Mouse (Mus musculus): ENCODE measurements around the gene Gm45716. TPM values are rescaled to one million over a fixed set of nuclear protein-coding genes. Genes with fewer than 3 reads are reported as not detected.

The Gm45716 gene
- polyA plus RNA-seq (2012; ENCODE audit: insufficient read depth, low replicate concordance): 6.5 and 7.6 TPM in 2 replicates

DNA sequence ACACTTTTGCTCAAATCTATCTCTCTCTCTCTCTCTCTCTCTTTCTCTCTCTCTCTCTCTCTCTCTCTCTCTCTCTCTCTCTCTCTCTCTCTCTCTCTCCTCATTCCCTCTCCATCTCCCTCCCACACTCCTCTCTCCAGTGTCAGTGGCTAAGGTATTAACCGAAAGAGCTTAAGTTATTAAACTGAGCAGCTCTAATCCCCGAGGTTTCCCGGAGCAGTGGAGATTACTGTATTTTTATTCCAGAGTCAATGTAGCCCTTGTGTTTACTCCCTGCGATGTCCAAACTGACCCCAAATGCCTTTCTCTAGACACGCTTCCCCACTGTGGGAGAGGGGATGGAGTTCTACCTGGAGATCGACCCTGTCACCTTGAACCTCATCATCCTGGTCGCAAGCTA is at the start of gene Gm45716:
TSS of gene Gm45716 (plus strand) at position 243 of the 400 bp plus-strand sequence.
- H3K36me3 ChIP-seq (replicated peaks; ENCODE audit: low read length): no peaks in the 10 kb centered on the region
- no peak within 1 kb of the TSS for H3K4me3 ChIP-seq (replicated peaks)
- no peaks in the 10 kb centered on the region for H3K27me3 ChIP-seq (replicated peaks)
- TF ChIP-seq GATA1 (IDR thresholded peaks at IDR 0.05; ENCODE audit: borderline replicate concordance, low read length): no peak
- TF ChIP-seq FLI1 (IDR thresholded peaks at IDR 0.05; ENCODE audit: low read length): no peak
- H3K4me1 ChIP-seq: peaks cover 11% of the 10 kb centered on the region; the same call in 1 of the 2 replicates
- H3K9me3 ChIP-seq: peaks cover 12% of the 10 kb centered on the region; the same call in 1 of the 2 replicates

DNA sequence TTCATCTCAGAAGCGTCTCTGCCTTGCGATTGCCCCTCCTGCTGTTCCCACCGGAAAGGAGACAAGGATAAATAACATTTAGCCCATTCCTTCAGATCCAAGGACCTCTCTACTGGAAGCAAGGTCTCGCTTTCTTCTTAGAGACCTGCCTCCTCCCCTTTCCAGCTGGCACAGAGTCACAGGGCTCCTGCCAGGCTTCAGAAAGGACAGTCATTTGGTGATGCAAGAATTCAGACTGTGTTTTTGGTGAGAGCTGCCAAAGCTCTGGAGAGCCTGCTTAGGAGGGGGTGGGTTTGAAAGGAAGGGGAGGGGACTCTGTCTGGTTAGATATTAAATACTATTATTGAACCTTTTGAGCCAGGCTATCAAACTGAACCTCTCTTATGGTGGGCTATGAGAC is 45.1 kb upstream of the Gm45716 start:
- Histone ChIP-seq H3K27me3 (replicated peaks) (peaks cover 3% of the 10 kb centered on the region), H3K36me3 (replicated peaks; ENCODE audit: low read length) (no peaks in the 10 kb centered on the region), H3K4me3 (replicated peaks) (no peak overlapping the region), H3K9me3 (no peaks in the 10 kb centered on the region), H3K4me1 (no peaks in the 10 kb centered on the region)
- TF ChIP-seq FLI1 (IDR thresholded peaks at IDR 0.05; ENCODE audit: low read length): no peak

DNA sequence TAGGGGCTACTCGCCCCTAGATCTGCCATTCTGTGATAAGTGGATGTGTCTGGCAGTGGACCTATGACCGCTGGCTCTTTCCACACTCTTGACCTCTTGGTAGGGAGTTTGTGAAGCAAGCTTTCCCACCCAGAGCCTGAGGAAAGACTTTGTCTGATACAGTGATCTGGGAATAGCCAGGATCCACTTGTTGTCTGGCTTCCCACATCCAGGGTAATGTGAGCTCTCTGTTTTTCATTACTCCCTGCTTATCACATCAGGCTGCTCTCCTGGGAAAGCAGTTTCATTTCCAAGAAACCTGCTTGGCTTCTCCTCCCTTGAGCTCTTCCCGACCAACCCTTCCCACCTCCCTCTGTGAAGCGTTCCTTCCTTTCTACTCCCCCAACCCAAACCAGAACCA is 44.5 kb upstream of the Gm45716 start:
- Histone ChIP-seq H3K9me3 (no peaks in the 10 kb centered on the region), H3K36me3 (replicated peaks; ENCODE audit: low read length) (no peaks in the 10 kb centered on the region), H3K4me3 (replicated peaks) (no peak overlapping the region), H3K4me1 (no peaks in the 10 kb centered on the region), H3K27me3 (replicated peaks) (peaks cover 3% of the 10 kb centered on the region)
- TF ChIP-seq FLI1 (IDR thresholded peaks at IDR 0.05; ENCODE audit: low read length) (no peak), GATA1 (IDR thresholded peaks at IDR 0.05; ENCODE audit: borderline replicate concordance, low read length) (no peak)

DNA sequence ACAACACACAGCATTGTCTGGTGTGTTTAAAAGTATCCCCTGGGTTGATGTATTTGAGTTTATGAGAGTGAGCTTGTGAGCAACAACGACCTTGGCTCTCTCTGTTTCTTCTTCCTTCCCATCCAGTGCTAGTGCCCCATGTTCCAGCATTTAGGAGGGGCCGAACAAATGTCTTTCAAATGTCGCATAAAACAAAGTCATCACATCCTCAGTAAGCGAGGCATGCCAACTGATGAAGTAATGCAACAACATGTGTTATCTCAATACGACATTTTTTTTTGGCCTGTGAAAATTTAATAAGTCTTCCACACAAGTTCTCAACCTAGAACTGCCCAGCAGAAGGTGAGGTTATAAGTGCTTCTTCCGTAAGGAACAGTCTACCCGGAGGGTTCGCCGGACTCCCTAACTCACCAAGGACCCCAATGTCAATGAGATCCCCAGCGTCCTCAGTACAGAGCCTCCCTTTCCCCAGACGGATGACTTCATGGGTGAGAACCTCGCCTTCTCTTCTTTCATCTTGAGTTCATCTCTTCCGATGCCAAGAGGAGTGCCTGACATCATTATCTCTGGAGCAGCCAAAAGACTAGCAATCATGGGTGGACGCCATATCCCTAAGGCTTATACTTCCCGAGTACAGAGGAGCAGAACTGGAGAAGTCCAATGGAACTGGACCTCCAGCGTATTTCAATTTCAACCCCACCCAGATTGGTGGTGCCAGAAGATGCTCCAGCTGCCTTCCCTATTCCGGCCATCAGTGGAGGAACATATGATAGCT is 41.2 kb upstream of the Gm45716 start:
- TF ChIP-seq GATA1 (IDR thresholded peaks at IDR 0.05; ENCODE audit: borderline replicate concordance, low read length): no peak
- TF ChIP-seq FLI1 (IDR thresholded peaks at IDR 0.05; ENCODE audit: low read length): no peak
- H3K36me3 ChIP-seq (replicated peaks; ENCODE audit: low read length): no peaks in the 10 kb centered on the region

DNA sequence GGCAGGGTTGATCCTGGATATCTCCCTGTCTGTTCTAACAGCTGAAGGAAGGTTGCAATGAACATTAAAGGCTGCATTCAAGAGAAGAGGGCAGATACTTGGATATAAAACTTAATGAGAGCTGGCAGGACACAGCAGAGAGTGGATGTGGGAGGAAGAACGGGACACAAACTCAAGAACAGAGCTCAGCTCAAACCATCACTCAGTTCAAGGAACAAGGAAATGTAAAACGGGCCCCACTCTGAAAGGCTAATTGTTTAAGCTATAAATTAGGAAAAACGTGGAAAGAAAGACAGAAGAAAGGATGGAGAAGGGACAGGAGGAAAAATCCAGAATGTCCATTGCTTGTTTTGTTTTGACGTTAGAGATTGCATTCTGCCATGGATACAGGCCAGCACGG is 32.4 kb upstream of the Gm45716 start:
- Histone ChIP-seq H3K9me3 (no peaks in the 10 kb centered on the region), H3K4me3 (replicated peaks) (no peak overlapping the region), H3K4me1 (no peaks in the 10 kb centered on the region), H3K36me3 (replicated peaks; ENCODE audit: low read length) (no peaks in the 10 kb centered on the region), H3K27me3 (replicated peaks) (no peaks in the 10 kb centered on the region)
- TF ChIP-seq GATA1 (IDR thresholded peaks at IDR 0.05; ENCODE audit: borderline replicate concordance, low read length) (no peak), FLI1 (IDR thresholded peaks at IDR 0.05; ENCODE audit: low read length) (no peak)

More for the DNA sequence above, 41.2 kb upstream of the Gm45716 start:
- Histone ChIP-seq H3K4me3 (replicated peaks) (no peak overlapping the region), H3K4me1 (no peaks in the 10 kb centered on the region), H3K27me3 (replicated peaks) (peaks cover 3% of the 10 kb centered on the region), H3K9me3 (no peaks in the 10 kb centered on the region)

DNA sequence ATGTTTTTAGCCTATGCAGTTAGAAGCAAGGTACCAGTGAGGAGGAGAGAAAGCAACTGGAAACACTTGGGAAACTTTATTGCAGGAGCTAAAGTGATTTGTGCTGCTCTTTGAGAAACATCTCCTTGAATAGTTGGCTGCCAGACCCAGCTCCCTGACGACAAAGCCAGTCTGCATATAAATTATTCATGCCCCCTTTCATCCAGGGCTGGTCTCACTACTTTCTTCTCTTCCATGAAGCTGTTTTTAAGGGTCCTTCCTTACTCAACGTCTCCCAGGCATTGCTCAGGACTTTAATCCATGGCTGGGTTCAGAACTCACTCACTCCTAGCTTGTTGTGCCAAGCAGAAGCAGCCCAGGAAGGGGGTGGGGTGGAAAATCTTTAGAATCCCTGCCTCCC is 32.0 kb upstream of the Gm45716 start:
- no peak overlapping the region for H3K4me3 ChIP-seq (replicated peaks)
- H3K27me3 ChIP-seq (replicated peaks): no peaks in the 10 kb centered on the region
- H3K36me3 ChIP-seq (replicated peaks; ENCODE audit: low read length): no peaks in the 10 kb centered on the region
- no peaks in the 10 kb centered on the region for H3K4me1 ChIP-seq
- no peaks in the 10 kb centered on the region for H3K9me3 ChIP-seq
- TF ChIP-seq FLI1 (IDR thresholded peaks at IDR 0.05; ENCODE audit: low read length) (no peak), GATA1 (IDR thresholded peaks at IDR 0.05; ENCODE audit: borderline replicate concordance, low read length) (no peak)

DNA sequence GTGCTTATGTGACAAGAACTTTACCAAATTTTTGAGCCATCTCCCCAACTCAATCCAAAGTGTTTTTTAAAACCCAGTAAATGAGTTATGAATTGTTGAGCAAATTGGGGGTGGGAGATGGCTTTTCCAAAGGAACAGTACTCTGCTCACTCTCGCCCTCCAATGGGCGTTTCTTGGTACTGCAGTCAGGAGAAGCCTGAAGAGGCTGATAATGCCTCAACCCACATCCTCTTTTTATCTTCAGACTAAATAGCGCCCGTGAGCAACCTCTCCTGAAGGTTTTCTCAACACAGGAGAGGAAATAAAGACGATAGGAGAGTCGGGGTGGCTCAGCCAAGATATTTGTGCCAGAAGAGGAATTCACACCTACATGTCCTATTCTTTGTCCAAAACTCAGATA is 19.7 kb upstream of the Gm45716 start:
- Histone ChIP-seq H3K27me3 (replicated peaks) (peaks cover 10% of the 10 kb centered on the region), H3K4me3 (replicated peaks) (no peak overlapping the region), H3K4me1 (peaks cover 5% of the 10 kb centered on the region), H3K9me3 (no peaks in the 10 kb centered on the region), H3K36me3 (replicated peaks; ENCODE audit: low read length) (no peaks in the 10 kb centered on the region)
- no peak for TF ChIP-seq FLI1 (IDR thresholded peaks at IDR 0.05; ENCODE audit: low read length)
- TF ChIP-seq GATA1 (IDR thresholded peaks at IDR 0.05; ENCODE audit: borderline replicate concordance, low read length): no peak

DNA sequence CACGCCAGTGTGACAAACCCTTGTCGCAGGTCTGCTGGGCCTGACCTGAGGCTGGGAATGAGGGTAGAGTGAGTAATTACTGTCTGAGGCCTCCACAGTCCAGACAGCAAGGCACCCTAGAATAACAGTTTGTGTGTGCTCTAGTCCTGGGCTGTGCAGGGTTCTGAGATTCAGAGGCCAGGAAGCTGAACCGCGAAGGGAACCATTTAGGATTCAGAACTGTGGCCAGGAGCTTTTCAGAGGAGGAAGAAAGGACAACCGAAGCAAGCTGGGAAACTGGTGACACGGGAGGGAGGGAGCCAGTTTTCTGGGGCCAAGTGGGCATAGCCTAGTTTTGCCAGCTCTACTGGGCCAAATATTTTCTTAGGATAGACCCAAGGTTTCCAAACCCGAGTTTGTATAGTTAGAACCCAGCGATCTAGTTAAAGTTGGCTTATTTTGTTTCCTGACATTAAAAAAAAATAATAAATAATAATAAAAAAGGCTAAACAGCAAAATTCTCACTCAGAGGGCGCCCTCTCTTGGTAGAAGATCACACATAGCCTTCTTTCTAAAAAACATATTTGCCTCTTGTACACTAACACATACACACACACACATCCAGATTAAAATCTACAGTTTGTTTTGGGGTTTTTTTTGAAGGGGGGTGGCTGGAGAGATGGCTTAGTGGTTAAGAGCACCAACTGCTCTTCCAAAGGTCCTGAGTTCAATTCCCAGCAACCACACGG is 19.0 kb upstream of the Gm45716 start:
- H3K36me3 ChIP-seq (replicated peaks; ENCODE audit: low read length): no peaks in the 10 kb centered on the region
- peaks cover 5% of the 10 kb centered on the region for H3K4me1 ChIP-seq
- no peak overlapping the region for H3K4me3 ChIP-seq (replicated peaks)
- H3K9me3 ChIP-seq: no peaks in the 10 kb centered on the region
- no peak for TF ChIP-seq GATA1 (IDR thresholded peaks at IDR 0.05; ENCODE audit: borderline replicate concordance, low read length)
- peaks cover 10% of the 10 kb centered on the region for H3K27me3 ChIP-seq (replicated peaks)

DNA sequence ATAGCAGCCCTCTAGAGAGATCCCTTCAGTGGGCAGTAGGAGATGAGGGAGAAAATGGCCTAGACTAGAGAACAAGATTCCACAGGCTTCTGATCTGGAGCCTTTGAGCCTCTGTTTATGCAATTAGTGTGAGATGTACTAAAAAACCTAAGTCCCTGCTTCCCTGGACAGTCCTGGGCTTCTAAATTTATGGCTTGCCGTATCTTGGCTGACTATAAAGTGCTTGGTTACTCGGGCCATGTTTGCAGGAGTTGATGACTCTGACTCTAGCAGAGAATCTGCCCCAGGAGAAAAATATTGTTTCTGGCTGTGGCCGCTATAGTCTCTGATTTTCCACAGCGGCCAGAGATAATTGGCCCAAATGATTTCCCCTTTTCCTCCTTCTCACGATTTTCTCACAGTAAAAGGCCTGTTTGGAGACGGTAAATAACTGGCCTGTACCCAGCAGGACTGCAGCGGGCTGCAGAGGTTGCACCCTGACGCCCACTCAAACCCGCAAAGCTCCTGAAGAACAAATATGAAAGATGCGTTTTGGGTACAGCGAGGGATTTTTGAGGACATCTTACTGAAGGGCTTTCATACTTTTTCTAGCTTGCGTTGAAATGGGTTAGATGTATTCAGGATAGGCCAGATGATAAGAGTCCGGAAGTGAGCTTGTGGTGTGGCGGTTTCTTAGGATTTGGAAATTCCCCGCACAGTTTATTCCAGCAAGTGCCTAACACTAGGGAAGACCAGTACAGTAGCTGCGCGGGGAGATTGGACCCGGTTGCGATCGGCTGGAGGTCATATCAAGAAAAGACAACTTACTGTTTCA is 18.1 kb upstream of the Gm45716 start:
- Histone ChIP-seq H3K36me3 (replicated peaks; ENCODE audit: low read length) (no peaks in the 10 kb centered on the region), H3K9me3 (0 out of 2 replicates have a peak, but pooled peaks cover 1% of the 10 kb centered on the region), H3K4me1 (peaks cover 5% of the 10 kb centered on the region), H3K27me3 (replicated peaks) (peaks cover 10% of the 10 kb centered on the region), H3K4me3 (replicated peaks) (no peak overlapping the region)
- no peak for TF ChIP-seq GATA1 (IDR thresholded peaks at IDR 0.05; ENCODE audit: borderline replicate concordance, low read length)
- TF ChIP-seq FLI1 (IDR thresholded peaks at IDR 0.05; ENCODE audit: low read length): no peak

Measured in megakaryocyte, embryonic 14.5 days (primary cell).